Mouse (Mus musculus) testis, adult 2 months (tissue): ENCODE measurements at regions not wholly inside any gene's neighbourhood (a gene's known extent, or its start where the extent isn't known, plus 50 kb on each side); places are given as distances from the start of the nearest gene placed in this dataset.

ENCODE experiments used
- H3K27ac ChIP-seq: fragments of 200-500 bp; 2 replicates; pipeline ENCODE4 v1.5.1; 2012; ENCODE audit warnings: low read depth, low read length; ENCODE audit not compliant: control insufficient read depth, insufficient read depth
- H3K27me3 ChIP-seq: fragments of 200-500 bp; 2 replicates; pipeline ENCODE4 v1.6.1; 2012; ENCODE audit warnings: mild to moderate bottlenecking, low read length, moderate library complexity; ENCODE audit not compliant: control insufficient read depth, insufficient read depth
- H3K36me3 ChIP-seq: fragments of 200-500 bp; 2 replicates; pipeline ENCODE4 v1.6.1; 2012; ENCODE audit warnings: mild to moderate bottlenecking, low read length; ENCODE audit not compliant: control insufficient read depth, insufficient read depth
- H3K4me1 ChIP-seq: fragments of 200-500 bp; 2 replicates; pipeline ENCODE4 v1.6.1; 2012; ENCODE audit warnings: low read length; ENCODE audit not compliant: control insufficient read depth, insufficient read depth
- H3K4me3 ChIP-seq: fragments of 200-500 bp; 2 replicates; pipeline ENCODE4 v1.5.1; 2012; ENCODE audit warnings: low read depth, mild to moderate bottlenecking, low read length, moderate library complexity, mixed read lengths; ENCODE audit not compliant: control insufficient read depth
- CTCF ChIP-seq: fragments of 200-500 bp; IDR thresholded peaks from 2 replicates; pipeline ENCODE4 v1.5.1; 2012; ENCODE audit warnings: low read depth, mild to moderate bottlenecking, inconsistent platforms, low read length, moderate library complexity; ENCODE audit not compliant: control insufficient read depth, insufficient read depth, insufficient replicate concordance
- POLR2A ChIP-seq: fragments of 200-500 bp; IDR thresholded peaks from 2 replicates; pipeline ENCODE4 v1.6.1; 2012; ENCODE audit warnings: low read depth, mild to moderate bottlenecking, inconsistent platforms, low read length, moderate library complexity; ENCODE audit not compliant: control insufficient read depth

DNA sequence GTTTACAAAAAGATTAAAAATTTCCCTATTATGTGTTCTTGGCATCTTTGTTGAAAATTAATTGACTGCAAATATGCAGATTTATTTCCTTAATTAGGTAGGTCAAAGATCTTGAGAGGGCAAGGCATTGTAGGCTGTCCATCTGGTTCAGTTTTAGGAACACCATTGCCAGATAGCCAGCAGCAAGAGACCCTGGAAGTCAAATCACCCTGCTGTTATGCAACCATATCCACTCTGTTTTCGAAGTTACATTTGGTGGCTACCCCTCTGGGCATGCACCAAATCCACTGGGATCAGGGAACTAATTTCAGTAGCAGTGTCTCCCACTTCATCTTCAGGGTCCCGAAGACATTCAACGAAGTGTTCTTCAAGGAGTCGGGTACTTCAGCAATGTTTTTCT lies 104.0 kb upstream of the Tmem178 start:
- TF ChIP-seq CTCF: no peak
- TF ChIP-seq POLR2A: no peak
- no peaks in the 10 kb centered on the region for H3K4me1 ChIP-seq
- H3K27me3 ChIP-seq: no peaks in the 10 kb centered on the region
- H3K36me3 ChIP-seq: no peaks in the 10 kb centered on the region
- no peak overlapping the region for H3K4me3 ChIP-seq
- no peak overlapping the region for H3K27ac ChIP-seq

DNA sequence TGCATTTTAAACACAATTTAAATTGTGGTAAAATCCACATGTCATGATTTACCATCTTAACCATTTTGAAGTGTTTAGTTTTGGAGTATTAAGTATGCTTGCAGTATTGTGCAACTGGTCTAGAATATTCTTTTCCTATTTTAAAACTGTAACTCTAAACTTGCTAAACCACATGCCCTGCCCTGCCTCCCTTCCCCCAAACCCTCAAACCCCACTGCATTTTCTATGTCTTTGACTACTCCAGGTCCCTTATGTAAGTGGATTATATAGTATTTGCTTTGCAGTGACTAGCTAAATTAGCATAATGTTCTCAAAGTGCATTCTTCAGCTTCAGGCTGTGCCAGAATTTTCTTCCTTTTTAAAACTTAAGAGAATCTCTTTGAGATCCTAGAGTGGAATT lies 106.4 kb upstream of the Map4k3 start:
- Histone ChIP-seq H3K36me3 (no peaks in the 10 kb centered on the region), H3K4me3 (no peak overlapping the region), H3K4me1 (peaks cover 2% of the 10 kb centered on the region; the same call in 1 of the 2 replicates), H3K27ac (no peak overlapping the region), H3K27me3 (no peaks in the 10 kb centered on the region)
- no peak for TF ChIP-seq CTCF
- no peak for TF ChIP-seq POLR2A

DNA sequence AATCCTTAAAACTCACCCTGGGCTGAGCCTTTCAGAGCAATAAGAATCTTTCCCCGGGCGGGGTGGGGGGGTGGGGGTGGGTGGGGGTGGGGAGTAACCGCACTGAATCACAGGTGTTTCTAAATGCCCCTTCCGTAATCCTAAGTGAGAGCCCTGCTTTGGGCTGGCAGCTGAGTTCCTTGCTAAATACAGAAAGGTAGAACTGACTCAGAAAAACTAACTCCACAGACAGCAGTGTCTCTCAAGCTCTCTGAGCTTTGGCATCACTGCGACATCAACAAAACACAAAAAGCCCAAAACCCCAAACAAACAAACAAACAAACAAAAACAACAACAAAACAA lies 105.9 kb upstream of the Map4k3 start:
- Histone ChIP-seq H3K4me3 (no peak overlapping the region), H3K27ac (no peak overlapping the region)
- TF ChIP-seq CTCF (no peak), POLR2A (no peak)

DNA sequence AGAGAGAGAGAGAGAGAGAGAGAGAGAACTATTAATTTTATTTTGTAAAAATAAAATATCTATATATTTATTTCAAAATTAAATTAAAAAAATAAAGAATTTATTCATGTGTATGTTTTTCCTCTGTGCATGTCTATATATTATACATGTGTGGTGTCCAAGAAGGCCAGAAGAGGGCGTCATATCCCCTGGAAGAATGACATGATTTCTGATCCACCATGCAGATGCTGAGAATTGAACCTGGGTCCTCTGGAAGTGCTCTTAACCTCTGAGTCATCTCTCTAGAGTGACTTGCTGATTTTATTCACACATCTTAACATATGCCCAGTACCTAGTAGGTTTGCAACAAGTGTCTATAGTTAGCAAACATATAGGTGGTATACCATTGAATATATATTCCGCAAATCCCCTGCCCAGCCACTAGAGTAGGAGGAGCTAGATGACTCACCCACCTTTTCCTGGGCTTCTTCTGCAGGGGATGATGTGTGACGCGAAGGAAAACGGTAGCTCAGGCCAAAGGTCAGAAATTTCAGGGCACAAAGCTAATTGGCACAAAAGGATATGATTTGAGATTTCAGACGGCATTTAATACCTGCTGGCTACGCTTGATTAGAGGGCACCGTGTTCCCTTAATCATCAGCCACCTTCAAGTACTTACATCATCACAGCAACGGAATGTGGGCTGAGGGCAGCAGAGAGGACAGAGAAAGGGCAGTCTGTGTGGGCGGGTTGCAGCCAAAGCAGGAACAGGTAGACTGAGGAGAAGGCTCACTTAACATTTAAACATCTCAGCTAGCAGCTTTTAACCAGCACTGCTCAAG lies 105.3 kb upstream of the Map4k3 start:
- TF ChIP-seq CTCF (no peak), POLR2A (no peak)
- no peak overlapping the region for H3K4me3 ChIP-seq
- H3K27me3 ChIP-seq: no peaks in the 10 kb centered on the region
- peaks cover 2% of the 10 kb centered on the region; the same call in 1 of the 2 replicates for H3K4me1 ChIP-seq
- no peaks in the 10 kb centered on the region for H3K36me3 ChIP-seq
- no peak overlapping the region for H3K27ac ChIP-seq

More for the DNA sequence above, 105.9 kb upstream of the Map4k3 start:
- Histone ChIP-seq H3K36me3 (no peaks in the 10 kb centered on the region), H3K27me3 (no peaks in the 10 kb centered on the region), H3K4me1 (peaks cover 2% of the 10 kb centered on the region; the same call in 1 of the 2 replicates)

DNA sequence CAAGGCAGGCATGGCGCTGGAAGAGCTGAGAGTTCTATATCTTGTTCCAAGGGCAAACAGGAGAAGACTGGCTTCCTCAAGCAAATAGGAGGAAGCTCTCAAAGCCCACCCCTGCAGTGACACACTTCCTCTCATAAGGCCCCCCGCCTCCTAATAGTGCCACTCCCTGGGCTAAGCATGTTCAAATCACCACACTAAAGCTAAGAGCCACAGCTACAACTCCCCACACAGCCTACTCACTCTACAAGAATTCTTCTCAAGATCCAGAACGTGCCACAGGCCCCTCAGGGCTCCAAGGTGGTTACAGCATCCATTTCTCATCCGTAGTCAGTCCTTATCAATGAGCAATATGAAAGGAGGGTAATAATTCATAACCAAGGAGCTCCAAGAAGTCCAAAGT lies 103.4 kb upstream of the Map4k3 start:
- Histone ChIP-seq H3K27me3 (no peaks in the 10 kb centered on the region), H3K36me3 (no peaks in the 10 kb centered on the region), H3K4me1 (peaks cover 4% of the 10 kb centered on the region; the same call in 1 of the 2 replicates), H3K4me3 (no peak overlapping the region), H3K27ac (no peak overlapping the region)
- TF ChIP-seq POLR2A (no peak), CTCF (no peak)

DNA sequence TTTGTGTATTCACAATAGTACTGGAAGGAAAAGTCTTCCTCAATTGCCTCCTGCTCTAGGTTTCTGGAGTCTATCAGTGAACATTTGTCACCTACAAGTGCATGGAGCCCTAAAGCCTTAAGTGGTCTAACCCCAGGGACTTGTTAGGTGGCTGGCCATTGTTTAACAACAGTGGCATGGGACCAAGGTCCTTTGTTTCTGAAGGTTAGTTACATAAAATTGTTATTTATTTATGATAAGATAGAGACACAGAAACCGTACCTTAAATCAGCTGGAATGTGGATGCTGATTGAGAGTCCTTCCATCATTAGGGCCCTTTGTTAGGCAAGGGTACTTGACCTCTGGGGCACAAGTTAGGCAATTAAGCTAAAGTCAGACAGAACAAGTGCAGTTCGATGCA lies 99.6 kb upstream of the Map4k3 start:
- H3K4me3 ChIP-seq: no peak overlapping the region
- H3K27me3 ChIP-seq: no peaks in the 10 kb centered on the region
- peaks cover 8% of the 10 kb centered on the region for H3K4me1 ChIP-seq
- no peaks in the 10 kb centered on the region for H3K36me3 ChIP-seq
- no peak overlapping the region for H3K27ac ChIP-seq
- TF ChIP-seq CTCF: no peak
- TF ChIP-seq POLR2A: no peak

DNA sequence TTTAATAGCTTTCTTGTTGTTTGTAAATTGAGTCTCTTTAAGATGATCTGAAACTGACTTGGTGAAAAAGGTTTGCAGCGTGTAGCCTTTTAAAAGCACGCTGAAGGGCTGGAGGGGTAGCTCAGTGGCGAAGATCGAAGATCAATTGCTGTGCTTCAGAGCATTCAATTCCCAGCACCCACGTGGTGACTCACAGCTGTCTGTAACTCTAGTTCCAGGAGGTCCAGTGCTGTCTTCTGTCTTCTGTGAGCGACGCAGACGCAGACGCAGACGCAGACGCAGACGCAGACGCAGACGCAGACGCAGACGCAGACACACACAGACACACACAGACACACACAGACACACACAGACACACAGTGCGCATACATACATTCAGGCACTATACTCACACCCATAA lies 99.1 kb upstream of the Map4k3 start:
- H3K27me3 ChIP-seq: no peaks in the 10 kb centered on the region
- no peak overlapping the region for H3K4me3 ChIP-seq
- TF ChIP-seq CTCF (no peak), POLR2A (no peak)
- no peaks in the 10 kb centered on the region for H3K36me3 ChIP-seq
- no peak overlapping the region for H3K27ac ChIP-seq
- peaks cover 8% of the 10 kb centered on the region for H3K4me1 ChIP-seq
